ENCODE assay signal across 9 mouse cellular contexts in genomic region chr2:131203816-131204409, GRCm38 (mm10). TPM values are rescaled to one million over a fixed set of nuclear protein-coding genes. Genes with fewer than 3 reads are reported as not detected.
A peak's percentile ranks its signal among the peaks of the same experiment; 100 is the strongest.
DNase-seq lines count a peak whose midpoint lies in the region; ATAC-seq and TF ChIP-seq lines count a peak whose summit lies in the region.
"Had no signal": no experiment of that assay in that cellular context is flagged by ENCODE, and none has a peak within 500 bp of the region (broad histone marks: within the 10 kb centered on the region; RNA-seq: fewer than 3 reads in every experiment).

No protein-coding gene starts in this region.

- no peak for DNase-seq in heart, postnatal 0 days (ENCODE audit: low spot score)
- no peak for DNase-seq in heart, postnatal 25 days (ENCODE audit: low spot score)
- peak; percentile 19 for DNase-seq in urinary bladder, postnatal 25 days (ENCODE audit: low spot score)
- no peak for DNase-seq in urinary bladder, postnatal 10 days (ENCODE audit: low spot score)
- DNase-seq in testis, postnatal 14 days (ENCODE audit: low spot score): no peak

- WGBS in heart, postnatal 0 days: 86% methylated on average over 6 of the region's 6 CpGs
- 67% methylated on average over 6 of the region's 6 CpGs for WGBS in liver, embryonic 15.5 days (ENCODE audit: insufficient replicate concordance)

- no peak overlapping the region for H3K4me3 ChIP-seq in heart, postnatal 0 days (ENCODE audit: low read depth, low read length)
- no peak overlapping the region for H3K4me3 ChIP-seq in liver, embryonic 15.5 days (replicated peaks)

- H3K36me3 ChIP-seq in heart, postnatal 0 days (replicated peaks; ENCODE audit: control insufficient read depth, insufficient read depth, low read length): 0 out of 2 replicates have a peak, but pooled peaks cover 7% of the 10 kb centered on the region
- H3K36me3 ChIP-seq in liver, embryonic 15.5 days (replicated peaks): peaks cover 42% of the 10 kb centered on the region

- intact Hi-C loops in heart, postnatal 25 days (cut with DNase I): loop anchor here (2.0 kb wide), 1 partner anchor 23 kb away; the partner anchor contains the start of gene Cenpb

- H3K27me3 ChIP-seq in heart, postnatal 0 days (ENCODE audit: control insufficient read depth, insufficient read depth, low read length): no peaks in the 10 kb centered on the region
- no peaks in the 10 kb centered on the region for H3K27me3 ChIP-seq in liver, embryonic 15.5 days
- H3K27me3 ChIP-seq: CH12.LX had no signal

- no peaks in the 10 kb centered on the region for H3K9me3 ChIP-seq in heart, postnatal 0 days (replicated peaks; ENCODE audit: control insufficient read depth, low read length)
- no peaks in the 10 kb centered on the region for H3K9me3 ChIP-seq in liver, embryonic 15.5 days (replicated peaks)

- peak overlapping the region; percentile 36 for H3K27ac ChIP-seq in heart, postnatal 0 days (ENCODE audit: low read depth)
- peak overlapping the region; percentile 98 for H3K27ac ChIP-seq in liver, embryonic 15.5 days (replicated peaks)

- TF ChIP-seq EP300 in heart, postnatal 0 days (IDR thresholded peaks at IDR 0.05; ENCODE audit: low read depth): no peak

- H3K4me1 ChIP-seq in heart, postnatal 0 days (ENCODE audit: control insufficient read depth, insufficient read depth): peaks cover 12% of the 10 kb centered on the region
- peaks cover 73% of the 10 kb centered on the region for H3K4me1 ChIP-seq in liver, embryonic 15.5 days (replicated peaks)

- no peak for TF ChIP-seq CTCF in heart, postnatal 0 days (IDR thresholded peaks at IDR 0.05; ENCODE audit: low read depth)

- ATAC-seq in heart, postnatal 0 days (ENCODE audit: insufficient read depth, low read depth): no peak
- no peak for ATAC-seq in liver, embryonic 15.5 days (ENCODE audit: insufficient read depth)
- ATAC-seq in erythroid progenitor cell, adult 5-6 weeks (replicated peaks; ENCODE audit: low FRiP score, poor library complexity, severe bottlenecking): no peak
- ATAC-seq in megakaryocyte progenitor cell, adult 5-6 weeks (replicated peaks; ENCODE audit: poor library complexity): no peak

- H3K4me2 ChIP-seq in heart, postnatal 0 days (ENCODE audit: low read depth, low read length): no peak overlapping the region
- H3K4me2 ChIP-seq in liver, embryonic 15.5 days: peak overlapping the region; percentile 54; the same call in 1 of the 2 replicates

- H3K9ac ChIP-seq in heart, postnatal 0 days (replicated peaks; ENCODE audit: low read depth, low read length): no peak overlapping the region
- 0 out of 2 replicates have a peak overlapping the region, but pooled peaks have one; percentile 6 for H3K9ac ChIP-seq in liver, embryonic 15.5 days

RNA-seq across cellular contexts. Expression of gene Ap5s1, which starts 3.0 kb away (rescaled TPM):
- 95.1 and 107 TPM in 2 replicates for total RNA-seq in heart, postnatal 0 days (2014; rRNA removed; ENCODE audit: low replicate concordance)
- polyA plus RNA-seq in heart, postnatal 0 days (2015; fragmentation: Nextera tagmentation; extraction: Ambion mirVana): 63.6 and 65.5 TPM in 2 replicates
- 10 to 100 TPM; 34.4 to 42.7 TPM for total RNA-seq in heart, postnatal 25 days (2021)
- 16.6 and 18.3 TPM in 2 replicates for polyA plus RNA-seq in liver, embryonic 15.5 days (2015; fragmentation: Nextera tagmentation; extraction: Ambion mirVana)
- total RNA-seq in erythroid progenitor cell, adult 5-6 weeks (2015; ENCODE audit: low replicate concordance): 10.8 and 11.3 TPM in 2 replicates
- total RNA-seq in erythroid progenitor cell, adult 5-6 weeks (2017; ENCODE audit: low replicate concordance): 10.9 and 11.4 TPM in 2 replicates
- total RNA-seq in megakaryocyte progenitor cell, adult 5-6 weeks (2015): 3.6 and 3.9 TPM in 2 replicates
- total RNA-seq in megakaryocyte progenitor cell, adult 5-6 weeks (2017): 2.9 and 6.7 TPM in 2 replicates

RNA-seq across cellular contexts. Expression of gene Spef1, which starts 16.8 kb away (rescaled TPM):
- 5.2 and 5.9 TPM in 2 replicates for total RNA-seq in heart, postnatal 0 days (2014; rRNA removed; ENCODE audit: low replicate concordance)
- polyA plus RNA-seq in heart, postnatal 0 days (2015; fragmentation: Nextera tagmentation; extraction: Ambion mirVana): 0.97 and 1.2 TPM in 2 replicates
- total RNA-seq in heart, postnatal 25 days (2021): 1 to 10 TPM; 7.1 to 8.7 TPM
- polyA plus RNA-seq in liver, embryonic 15.5 days (2015; fragmentation: Nextera tagmentation; extraction: Ambion mirVana): 1.6 and 1.8 TPM in 2 replicates
- 4.6 and 4.7 TPM in 2 replicates for total RNA-seq in erythroid progenitor cell, adult 5-6 weeks (2015; ENCODE audit: low replicate concordance)
- 4.1 and 6.4 TPM in 2 replicates for total RNA-seq in erythroid progenitor cell, adult 5-6 weeks (2017; ENCODE audit: low replicate concordance)
- 0.39 and 0.72 TPM in 2 replicates for total RNA-seq in megakaryocyte progenitor cell, adult 5-6 weeks (2015)
- total RNA-seq in megakaryocyte progenitor cell, adult 5-6 weeks (2017): 0.91 and 2.0 TPM in 2 replicates

RNA-seq across cellular contexts. Expression of gene Cdc25b, which starts 17.2 kb away (rescaled TPM):
- total RNA-seq in heart, postnatal 0 days (2014; rRNA removed; ENCODE audit: low replicate concordance): 15.3 and 31.9 TPM in 2 replicates
- polyA plus RNA-seq in heart, postnatal 0 days (2015; fragmentation: Nextera tagmentation; extraction: Ambion mirVana): 12.1 and 15.0 TPM in 2 replicates
- total RNA-seq in heart, postnatal 25 days (2021): 1 to 10 TPM; 6.1 to 8.1 TPM
- 236 and 279 TPM in 2 replicates for polyA plus RNA-seq in liver, embryonic 15.5 days (2015; fragmentation: Nextera tagmentation; extraction: Ambion mirVana)
- total RNA-seq in erythroid progenitor cell, adult 5-6 weeks (2015; ENCODE audit: low replicate concordance): 345 and 367 TPM in 2 replicates
- total RNA-seq in erythroid progenitor cell, adult 5-6 weeks (2017; ENCODE audit: low replicate concordance): 664 and 783 TPM in 2 replicates
- 8.9 and 10.8 TPM in 2 replicates for total RNA-seq in megakaryocyte progenitor cell, adult 5-6 weeks (2015)
- total RNA-seq in megakaryocyte progenitor cell, adult 5-6 weeks (2017): 9.6 and 13.4 TPM in 2 replicates

RNA-seq across cellular contexts. Expression of gene Cenpb, which starts 24.0 kb away (rescaled TPM):
- total RNA-seq in heart, postnatal 0 days (2014; rRNA removed; ENCODE audit: low replicate concordance): 62.9 and 84.8 TPM in 2 replicates
- 7.1 and 7.8 TPM in 2 replicates for polyA plus RNA-seq in heart, postnatal 0 days (2015; fragmentation: Nextera tagmentation; extraction: Ambion mirVana)
- total RNA-seq in heart, postnatal 25 days (2021): 10 to 100 TPM; 76.6 to 80.9 TPM
- 4.1 and 5.4 TPM in 2 replicates for polyA plus RNA-seq in liver, embryonic 15.5 days (2015; fragmentation: Nextera tagmentation; extraction: Ambion mirVana)
- total RNA-seq in erythroid progenitor cell, adult 5-6 weeks (2015; ENCODE audit: low replicate concordance): 8.3 and 8.8 TPM in 2 replicates
- total RNA-seq in erythroid progenitor cell, adult 5-6 weeks (2017; ENCODE audit: low replicate concordance): 12.5 and 15.1 TPM in 2 replicates
- total RNA-seq in megakaryocyte progenitor cell, adult 5-6 weeks (2015): 8.0 and 8.3 TPM in 2 replicates
- 14.8 and 15.8 TPM in 2 replicates for total RNA-seq in megakaryocyte progenitor cell, adult 5-6 weeks (2017)

RNA-seq across cellular contexts. Expression of gene Mavs, which starts 29.9 kb away (rescaled TPM):
- 32.5 and 38.0 TPM in 2 replicates for total RNA-seq in heart, postnatal 0 days (2014; rRNA removed; ENCODE audit: low replicate concordance)
- polyA plus RNA-seq in heart, postnatal 0 days (2015; fragmentation: Nextera tagmentation; extraction: Ambion mirVana): 27.4 and 27.8 TPM in 2 replicates
- 10 to 100 TPM; 69.3 to 69.9 TPM for total RNA-seq in heart, postnatal 25 days (2021)
- 29.8 and 33.5 TPM in 2 replicates for polyA plus RNA-seq in liver, embryonic 15.5 days (2015; fragmentation: Nextera tagmentation; extraction: Ambion mirVana)
- total RNA-seq in erythroid progenitor cell, adult 5-6 weeks (2015; ENCODE audit: low replicate concordance): 27.0 and 33.1 TPM in 2 replicates
- 12.3 and 16.3 TPM in 2 replicates for total RNA-seq in erythroid progenitor cell, adult 5-6 weeks (2017; ENCODE audit: low replicate concordance)
- total RNA-seq in megakaryocyte progenitor cell, adult 5-6 weeks (2015): 15.1 and 17.1 TPM in 2 replicates
- 11.3 and 11.8 TPM in 2 replicates for total RNA-seq in megakaryocyte progenitor cell, adult 5-6 weeks (2017)

Comparison
In these comparisons a context has a peak if more than half of its experiments do, and no peak if none do; other contexts are left out.
1. RNA of gene Cdc25b, which starts 17.2 kb away (total RNA-seq): 345 to 783 TPM in erythroid progenitor cell, adult 5-6 weeks; 15.3 to 31.9 TPM in heart, postnatal 0 days, 8.9 to 13.4 TPM in megakaryocyte progenitor cell, adult 5-6 weeks and 6.1 to 8.1 TPM in heart, postnatal 25 days; every median in the first group is over 10 times any median in the second.